Mouse (Mus musculus): Measurements from ENCODE around the gene Hoxd4.

Gene Hoxd4

GRCm38 (mm10) chr2:74708676-74709075 lies 3.1 kb upstream of the Hoxd4 start:
- DNase-seq: no peak

DNA sequence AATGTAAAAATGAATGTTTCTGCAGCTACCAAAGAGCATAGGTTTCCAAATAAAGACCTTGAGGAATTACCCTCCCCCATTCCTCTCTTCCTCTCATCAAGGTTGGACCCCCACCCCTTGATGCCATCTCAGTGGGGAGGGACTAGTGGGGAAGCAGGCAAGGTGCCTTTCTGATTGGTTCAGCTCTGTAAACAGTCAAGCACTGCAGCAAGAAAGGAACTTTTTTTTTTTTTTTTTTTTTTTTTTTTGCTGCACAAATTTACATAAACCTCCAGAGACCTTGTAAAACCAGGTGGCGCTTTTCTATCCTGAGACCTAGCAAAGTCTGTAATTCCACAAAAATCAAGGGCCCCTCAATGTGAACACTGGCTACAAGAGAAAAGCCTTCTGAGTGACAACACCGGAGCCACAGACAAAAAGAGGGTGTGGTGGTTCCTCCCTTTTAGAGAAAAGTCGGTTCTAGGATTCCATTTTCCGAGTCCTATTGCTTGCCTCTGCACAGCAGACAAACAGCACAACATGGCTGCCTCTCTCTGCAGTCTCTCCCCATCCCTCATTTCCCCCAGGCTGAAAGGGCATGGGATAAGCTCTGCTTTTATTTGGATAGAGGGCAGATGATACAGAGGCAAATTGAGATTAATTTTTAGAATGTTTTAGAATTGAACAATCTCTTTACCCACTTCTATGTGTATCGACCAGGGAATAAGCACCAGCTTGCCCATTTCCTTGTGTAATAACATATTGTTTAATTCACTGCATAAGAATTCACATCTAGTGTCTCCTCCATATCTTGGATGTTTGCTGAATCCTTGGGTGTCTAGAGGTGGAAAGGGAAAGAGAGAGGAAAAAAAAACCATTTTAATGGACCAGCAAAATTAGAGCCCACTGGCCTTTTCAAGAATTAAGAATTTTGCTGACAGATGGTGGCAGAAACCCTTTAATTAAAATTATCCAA lies 2.0 kb upstream of the Hoxd4 start:
- DNase-seq: no peak

- DNase-seq: no peak
These were observed 693 bp upstream of the Hoxd4 start for GRCm38 (mm10) chr2:74710929-74711543.

DNA sequence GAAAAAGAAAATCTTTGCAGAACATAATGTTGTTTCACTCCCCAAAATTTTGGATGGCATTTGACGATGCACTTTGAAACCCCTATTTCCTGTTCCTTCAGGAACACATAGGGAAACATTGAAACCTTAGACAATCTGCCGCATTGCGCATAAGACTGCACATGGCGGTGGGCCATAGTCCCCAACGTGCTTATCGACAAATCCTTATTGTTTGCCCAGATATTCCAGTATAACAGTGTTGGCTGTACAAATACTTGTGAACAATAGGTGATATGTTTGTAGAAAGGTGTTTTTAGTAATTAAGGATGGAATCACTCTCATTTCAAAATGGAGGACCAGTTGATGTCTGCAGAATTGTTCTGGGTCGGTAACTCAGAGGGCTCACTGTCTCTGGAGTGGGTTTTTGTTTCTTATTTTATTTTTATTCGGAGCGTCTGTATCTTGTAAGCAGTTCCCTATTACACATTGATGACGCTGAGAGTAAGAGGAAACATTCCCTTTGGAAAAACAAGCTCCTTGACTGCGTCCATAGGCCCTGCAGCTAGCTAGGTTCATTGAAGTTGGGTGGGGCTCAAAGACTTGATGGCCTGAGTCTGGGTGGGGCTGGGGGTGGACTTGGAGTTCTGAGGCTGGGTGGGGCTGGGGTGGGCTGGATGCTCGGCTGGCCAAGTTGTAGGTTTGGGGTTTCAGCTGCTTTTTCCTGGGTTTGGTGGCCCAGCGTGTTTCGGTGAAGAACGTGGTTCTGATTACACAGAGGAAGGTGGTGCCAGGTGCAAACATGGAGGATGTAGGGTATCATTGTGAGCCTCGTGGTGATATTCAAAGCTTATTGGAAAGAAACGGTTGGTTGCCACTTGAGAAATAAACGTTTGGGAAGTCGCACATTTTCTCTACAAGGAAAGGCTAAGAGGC lies 1.8 kb downstream of the Hoxd4 start:
- no peak for DNase-seq

DNA sequence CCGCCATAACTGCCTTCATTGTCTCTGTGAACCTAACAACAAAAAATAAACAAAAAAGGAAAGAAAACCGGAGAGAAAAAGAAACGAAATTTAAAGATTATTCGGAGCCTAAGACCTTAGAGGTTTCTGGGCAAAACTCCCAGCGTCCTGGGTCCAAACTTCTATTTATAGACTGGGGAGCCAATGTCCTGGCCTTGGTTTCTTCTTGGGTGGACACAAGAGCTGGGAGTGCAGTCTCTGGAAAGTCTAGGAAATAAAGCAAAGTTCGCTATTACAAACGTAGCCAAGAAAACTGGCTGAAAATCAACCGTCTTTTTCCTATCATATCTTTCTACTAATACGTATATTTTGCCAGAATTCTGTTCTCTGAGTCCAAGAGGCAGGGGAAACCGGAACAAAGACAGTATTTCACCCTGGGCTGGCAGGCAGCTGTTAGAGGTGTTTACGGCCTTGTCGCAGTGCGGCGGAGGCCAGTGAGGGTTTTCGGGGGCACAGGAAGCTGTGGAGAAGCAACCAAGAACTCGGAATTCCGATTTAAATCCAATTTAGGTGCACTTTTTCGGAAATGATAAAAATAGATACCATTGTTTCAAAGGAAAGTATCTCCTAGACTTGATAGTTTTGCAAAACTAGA lies 2.5 kb downstream of the Hoxd4 start:
- DNase-seq: peak; percentile 67

DNA sequence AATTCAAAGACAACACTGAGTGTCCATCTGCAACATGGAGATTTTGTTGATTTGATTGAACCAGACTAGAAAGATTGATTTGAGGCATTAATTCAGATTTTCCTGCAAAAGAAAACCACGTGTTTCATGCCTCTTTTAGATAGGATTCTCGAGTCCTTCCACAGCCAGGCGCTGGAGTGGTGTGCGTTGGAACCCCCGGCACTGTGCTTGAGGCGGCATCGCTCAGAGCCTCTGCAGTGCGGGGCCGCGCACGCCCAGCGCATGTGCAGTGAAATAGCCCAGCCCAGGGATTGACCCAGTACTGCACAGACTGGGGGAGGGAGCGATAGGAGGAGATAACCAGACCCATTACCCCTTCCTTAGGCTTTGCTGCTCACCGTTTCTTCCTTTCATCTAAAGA lies 3.2 kb downstream of the Hoxd4 start:
- peak; percentile 80 for DNase-seq

DNA sequence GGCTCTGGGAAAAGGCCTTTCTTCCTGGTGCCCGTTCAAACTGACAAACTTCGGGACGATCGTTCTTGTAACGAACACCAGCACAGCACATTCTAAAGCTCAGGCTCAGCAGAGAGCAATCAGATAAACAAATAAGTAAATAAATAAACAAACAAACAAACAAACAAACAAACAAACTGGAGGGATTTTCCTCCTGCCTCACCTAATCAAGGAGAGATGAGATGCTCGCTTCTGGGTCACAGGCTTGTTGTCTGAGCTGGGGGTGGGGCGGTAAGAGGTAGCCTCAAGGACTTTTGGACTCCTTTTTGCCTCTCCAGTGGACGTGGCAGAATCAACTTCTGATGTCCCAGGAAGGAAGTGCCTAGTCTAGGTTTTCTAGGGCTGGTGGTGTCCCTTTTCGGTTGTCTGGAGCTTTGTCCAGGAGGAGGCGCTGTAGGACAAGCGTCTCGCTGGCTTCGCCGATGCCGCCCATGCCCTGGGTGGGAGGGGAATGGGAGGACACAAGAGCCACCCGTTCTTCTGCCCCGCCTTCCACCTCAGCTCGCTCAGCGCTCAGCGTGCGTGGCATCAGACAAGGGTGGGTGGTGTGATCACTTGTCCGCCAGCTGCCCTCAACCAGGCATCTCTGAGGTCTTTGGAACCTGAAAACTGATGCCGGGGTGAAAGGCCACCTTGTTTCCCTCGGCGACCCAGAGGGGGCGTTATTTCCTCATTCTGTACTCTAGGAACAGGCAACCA lies 3.9 kb downstream of the Hoxd4 start:
- peak; percentile 96 for DNase-seq

GRCm38 (mm10) chr2:74720384-74720783 lies 8.7 kb downstream of the Hoxd4 start:
- no peak for DNase-seq

DNA sequence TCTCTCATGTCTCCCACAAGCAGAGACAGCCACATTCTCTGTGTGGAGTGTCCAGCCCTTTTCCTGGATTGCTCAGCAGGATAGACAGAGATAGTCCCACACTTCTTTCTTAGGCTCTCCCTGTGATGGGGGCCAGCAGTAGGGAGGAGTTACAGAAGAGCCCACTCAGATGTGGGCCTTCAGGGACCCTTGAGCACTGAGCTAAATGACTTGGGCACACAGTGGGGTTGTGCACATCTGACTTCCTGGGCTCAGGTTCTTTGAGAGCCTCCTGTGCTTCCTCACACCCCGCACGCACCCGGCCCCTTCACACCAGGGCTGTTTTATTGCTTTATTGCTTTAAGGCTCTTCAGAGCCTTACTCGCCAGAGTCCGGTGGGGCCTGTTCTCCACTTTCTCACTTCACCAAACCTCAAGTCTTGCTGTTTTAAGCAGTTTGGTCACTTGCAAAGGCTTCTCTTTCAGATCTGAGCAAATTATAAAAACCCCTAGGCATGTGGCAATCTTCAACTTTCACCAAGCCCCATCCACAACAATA lies 9.3 kb downstream of the Hoxd4 start:
- DNase-seq: no peak

- DNase-seq: no peak
These were observed 10.2 kb downstream of the Hoxd4 start for GRCm38 (mm10) chr2:74721882-74722281.

DNA sequence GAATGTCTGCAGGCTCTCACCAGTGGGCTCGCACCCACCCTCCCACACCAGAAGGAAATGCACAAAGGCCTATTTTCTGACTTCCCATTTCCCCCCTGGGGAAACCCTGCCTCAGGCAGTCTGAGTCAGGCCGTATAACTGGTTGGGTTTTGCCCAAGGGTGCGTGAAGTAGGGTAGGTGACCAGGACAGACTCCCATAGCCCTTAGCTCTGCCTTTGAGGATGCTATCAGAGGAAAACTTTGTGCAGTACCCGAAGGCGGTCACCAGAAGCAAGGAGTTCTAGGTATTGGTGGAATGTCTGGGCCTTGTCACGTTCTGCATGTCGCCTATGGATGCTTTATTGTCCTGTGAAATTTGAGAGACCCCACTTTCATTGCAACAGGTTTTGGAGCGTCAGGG lies 11.2 kb downstream of the Hoxd4 start:
- no peak for DNase-seq

DNA sequence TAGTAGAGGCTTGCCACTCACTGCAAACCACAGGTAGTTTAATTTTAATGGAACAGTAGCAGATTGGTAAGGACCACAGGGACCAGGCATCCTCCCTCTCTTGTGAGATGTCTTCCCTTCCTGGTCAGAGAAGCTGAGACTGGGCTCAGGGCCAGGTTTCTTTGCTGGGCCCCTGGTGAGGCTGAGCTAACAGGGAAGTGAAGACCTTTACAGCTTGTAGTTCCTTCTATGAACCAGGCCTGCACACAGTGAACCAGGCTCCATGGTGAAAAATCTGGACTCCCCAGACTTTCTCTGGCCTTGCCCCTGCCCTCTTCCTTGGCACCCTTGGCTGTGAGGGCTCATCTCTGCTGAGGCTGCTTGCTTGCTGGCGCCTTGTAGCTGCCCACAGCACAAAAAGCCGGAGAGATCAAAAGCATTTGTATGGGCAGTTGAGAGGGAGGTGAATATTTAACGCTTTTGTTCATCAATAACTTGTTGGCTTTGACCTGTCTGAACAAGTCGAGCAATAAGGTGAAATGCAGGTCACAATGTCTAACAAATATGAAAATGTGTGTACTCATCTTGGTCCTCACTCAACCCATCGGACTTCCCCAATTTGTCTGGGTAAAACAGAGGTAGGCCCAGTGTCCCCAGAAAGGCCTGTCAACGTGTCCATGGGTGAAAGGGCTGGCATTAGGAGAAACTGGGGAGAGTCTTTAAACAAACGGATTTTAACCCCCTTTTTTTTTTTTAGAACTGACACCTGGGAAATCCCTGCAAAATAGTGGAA lies 12.7 kb downstream of the Hoxd4 start:
- no peak for DNase-seq

DNA sequence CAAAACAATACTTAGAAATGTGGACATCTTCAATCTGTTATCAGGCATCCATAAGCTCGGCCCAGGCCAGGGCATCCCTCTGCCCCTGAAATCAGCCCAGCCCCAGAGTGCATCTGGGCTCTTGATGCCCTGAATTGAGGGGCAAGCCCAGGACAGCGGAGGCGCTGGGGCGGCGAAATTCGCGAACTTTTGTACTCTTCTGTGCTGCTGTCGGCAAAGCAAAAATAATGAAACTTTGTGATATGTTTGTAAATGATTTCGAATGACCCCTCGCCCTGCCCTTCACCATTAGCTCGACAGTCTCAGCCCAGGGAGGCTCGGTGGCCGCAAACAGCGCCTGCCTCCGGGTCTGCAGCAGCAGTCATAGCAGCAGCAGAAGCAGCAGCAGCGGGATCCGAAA lies 13.4 kb downstream of the Hoxd4 start:
- DNase-seq: no peak

DNA sequence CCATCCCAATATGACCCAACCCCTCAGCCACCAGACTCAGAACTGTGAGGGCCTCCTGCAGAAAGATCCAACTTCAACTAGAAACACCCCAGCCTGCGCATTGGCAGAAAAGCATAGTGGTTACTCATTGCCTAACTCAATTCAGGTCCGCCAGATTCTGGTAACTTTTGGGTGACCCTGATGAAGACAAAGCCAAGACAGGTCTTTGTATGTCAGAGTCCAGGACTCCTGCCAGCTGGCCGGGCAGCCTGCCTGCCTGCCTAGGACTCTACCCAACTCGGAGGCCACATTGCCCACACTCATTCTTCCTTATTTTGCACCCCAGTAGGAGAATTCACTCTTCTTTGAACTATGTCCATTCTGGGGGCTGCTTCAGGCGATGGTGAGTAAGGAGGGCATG lies 14.8 kb downstream of the Hoxd4 start, which contains the start of gene Gm28230:
Gene Gm28230 (plus strand): TSS at position 178 of the 400 bp plus-strand sequence.
- DNase-seq: no peak

DNA sequence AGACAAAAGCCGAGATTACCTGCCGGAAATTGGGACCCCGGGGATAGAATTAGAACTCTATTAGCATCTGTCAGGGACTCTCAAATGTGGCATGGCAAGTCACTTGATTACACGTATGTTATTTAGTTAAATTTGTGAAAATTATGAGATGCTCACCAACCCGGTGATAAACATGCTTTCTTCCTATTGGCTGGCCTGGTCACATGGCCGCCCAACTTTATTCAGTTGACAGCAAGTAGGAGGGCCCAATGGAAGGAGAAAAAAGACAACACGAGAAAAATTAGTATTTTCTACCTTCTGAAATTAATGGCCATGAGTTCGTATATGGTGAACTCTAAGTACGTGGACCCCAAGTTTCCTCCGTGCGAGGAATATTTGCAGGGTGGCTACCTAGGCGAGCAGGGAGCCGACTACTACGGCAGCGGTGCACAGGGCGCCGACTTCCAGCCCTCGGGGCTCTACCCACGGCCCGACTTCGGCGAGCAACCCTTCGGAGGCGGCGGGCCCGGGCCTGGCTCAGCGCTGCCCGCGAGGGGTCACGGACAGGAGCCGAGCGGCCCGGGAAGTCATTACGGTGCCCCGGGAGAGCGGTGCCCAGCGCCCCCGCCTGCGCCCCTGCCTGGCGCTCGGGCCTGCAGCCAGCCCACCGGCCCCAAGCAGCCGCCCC lies 15.4 kb downstream of the Hoxd4 start:
- no peak for DNase-seq

DNA sequence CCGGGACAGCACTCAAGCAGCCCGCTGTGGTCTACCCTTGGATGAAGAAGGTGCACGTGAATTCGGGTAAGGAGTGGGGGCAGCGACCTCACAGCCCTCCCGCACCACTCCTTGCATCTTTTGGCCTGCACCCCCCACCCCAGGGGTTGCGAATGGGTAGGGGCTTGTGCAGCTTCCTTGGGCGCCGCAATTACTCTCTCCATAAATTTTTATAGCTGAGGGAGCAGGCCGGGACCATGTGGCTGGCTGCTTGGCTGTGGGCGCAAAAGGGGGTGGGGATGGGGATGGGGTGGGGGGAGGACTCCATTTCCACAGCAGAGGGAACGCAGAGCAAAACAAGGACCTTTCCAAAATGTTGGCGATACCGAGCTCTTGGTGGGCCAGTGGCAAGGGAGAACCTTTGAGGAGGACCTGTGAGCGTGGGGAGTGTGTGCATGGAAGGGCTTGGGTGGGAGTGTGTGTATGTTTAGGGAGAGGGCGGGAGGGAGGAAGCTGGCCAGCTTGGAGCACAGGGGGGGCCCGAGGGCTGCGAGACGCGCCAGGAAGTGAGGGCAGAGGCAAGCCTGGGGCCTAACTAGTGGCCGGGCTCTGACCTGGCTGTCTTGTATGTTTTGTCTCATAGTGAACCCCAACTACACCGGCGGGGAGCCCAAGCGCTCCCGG lies 16.0 kb downstream of the Hoxd4 start:
- DNase-seq: no peak

- DNase-seq: no peak
These were observed 16.6 kb downstream of the Hoxd4 start for GRCm38 (mm10) chr2:74728303-74728680.

DNA sequence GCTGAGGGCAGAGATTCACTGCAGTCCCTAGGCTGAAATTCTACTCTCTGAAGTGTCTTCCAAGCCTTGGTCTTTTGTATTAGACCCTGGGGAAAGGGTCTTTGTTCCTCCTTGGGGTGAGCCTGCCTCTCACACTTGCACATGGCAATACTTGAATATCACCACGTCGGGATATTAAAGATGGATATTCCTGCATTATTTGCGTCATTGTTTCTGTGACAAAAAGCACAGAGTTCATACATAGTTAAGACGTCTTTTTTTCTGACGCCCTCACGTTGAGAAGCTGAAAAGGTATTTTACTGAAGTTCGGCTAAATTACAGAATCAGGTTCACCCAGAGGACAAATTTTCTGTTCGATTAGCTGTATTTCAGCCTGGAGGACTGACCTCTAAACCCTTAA lies 18.6 kb downstream of the Hoxd4 start:
- DNase-seq: no peak

- DNase-seq: no peak
These were observed 19.3 kb downstream of the Hoxd4 start for GRCm38 (mm10) chr2:74731055-74731454.

Measured in embryo, embryonic 11 days (tissue).